Mouse (Mus musculus): ENCODE results near the gene Jdp2.

GRCm38 (mm10) chr12:85647346-85647745, 48.5 kb downstream of the Jdp2 start:
- no peak for TF ChIP-seq POLR2A (IDR thresholded peaks at IDR 0.05; ENCODE audit: borderline replicate concordance, insufficient read depth, low read length)
- peak; percentile 69 for TF ChIP-seq CTCF (IDR thresholded peaks at IDR 0.05; ENCODE audit: borderline replicate concordance, insufficient read depth, low read depth, low read length)
